Mouse (Mus musculus) liver, embryonic 14.5 days (tissue): ENCODE measurements at regions not wholly inside any gene's neighbourhood (a gene's known extent, or its start where the extent isn't known, plus 50 kb on each side); places are given as distances from the start of the nearest gene placed in this dataset.

Source experiments
- CTCF ChIP-seq: IDR thresholded peaks from 2 replicates; pipeline ENCODE4 v1.5.1; 2016; ENCODE audit warnings: antibody characterized with exemption, low read depth, control low read depth
- EP300 ChIP-seq: IDR thresholded peaks from 2 replicates; pipeline ENCODE4 v1.6.1; 2016; ENCODE audit warnings: antibody characterized with exemption, low read depth

- TF ChIP-seq EP300: no peak
- no peak for TF ChIP-seq CTCF
Measured at GRCm38 (mm10) chr2:50445963-50446485, 149.4 kb upstream of the Mmadhc start.
